Mouse (Mus musculus): ENCODE measurements around the gene Fkbp5. TPM values are rescaled to one million over a fixed set of nuclear protein-coding genes. Genes with fewer than 3 reads are reported as not detected.
A peak's percentile ranks its signal among the peaks of the same experiment; 100 is the strongest.

Gene Fkbp5
- polyA plus RNA-seq, 2 experiments: 3.6 to 7.3 TPM

DNA sequence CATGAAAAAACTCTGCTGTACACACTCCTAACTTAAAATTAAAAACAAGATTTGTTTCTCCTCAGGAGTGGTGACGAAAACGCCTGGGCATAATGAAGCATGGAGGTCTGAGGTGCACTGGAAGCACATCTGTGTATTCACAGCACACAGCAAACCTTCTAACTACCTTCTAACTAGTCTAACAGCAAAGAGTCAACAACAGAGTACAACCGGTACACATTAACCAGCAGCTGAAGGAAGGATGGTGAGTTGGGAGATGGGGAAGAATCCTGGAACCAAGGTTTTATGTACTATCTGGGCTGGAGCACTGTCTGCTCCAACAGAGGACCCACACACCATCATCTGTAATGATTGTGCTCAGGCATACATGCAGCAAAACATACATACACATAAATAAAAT is 65.4 kb downstream of the Fkbp5 start:
- Histone ChIP-seq H3K4me3 (ENCODE audit: insufficient read depth in 1 of 2, low read depth in 2 of 2, low read length in 2 of 2) (no peak overlapping the region), H3K4me2 (ENCODE audit: low read depth) (no peak overlapping the region), H3K27ac (no peak overlapping the region), H3K27me3 (ENCODE audit: control insufficient read depth, insufficient read depth, low read length) (no peaks in the 10 kb centered on the region), H3K36me3 (replicated peaks; ENCODE audit: control insufficient read depth, insufficient read depth, low read depth) (no peaks in the 10 kb centered on the region), H3K4me1 (replicated peaks; ENCODE audit: control insufficient read depth in 2 of 2, insufficient read depth in 2 of 2, low read length in 1 of 2) (peaks cover 0 to 6% of the 10 kb centered on the region in 2 experiments; a peak in 2 of 4 replicates), H3K9ac (replicated peaks) (no peak overlapping the region), H3K9me3 (ENCODE audit: control insufficient read depth, low read length) (no peaks in the 10 kb centered on the region)
- 68% methylated on average over 3 of the region's 3 CpGs for WGBS (ENCODE audit: insufficient replicate concordance)
- TF ChIP-seq EP300 (IDR thresholded peaks at IDR 0.05; ENCODE audit: low read depth) (no peak), CTCF (IDR thresholded peaks at IDR 0.05; ENCODE audit: low read depth) (no peak)
- DNase-seq (ENCODE audit: low read depth in 3 of 3, low spot score in 3 of 3) (no peak), ATAC-seq (ENCODE audit: insufficient read depth) (no peak)

DNA sequence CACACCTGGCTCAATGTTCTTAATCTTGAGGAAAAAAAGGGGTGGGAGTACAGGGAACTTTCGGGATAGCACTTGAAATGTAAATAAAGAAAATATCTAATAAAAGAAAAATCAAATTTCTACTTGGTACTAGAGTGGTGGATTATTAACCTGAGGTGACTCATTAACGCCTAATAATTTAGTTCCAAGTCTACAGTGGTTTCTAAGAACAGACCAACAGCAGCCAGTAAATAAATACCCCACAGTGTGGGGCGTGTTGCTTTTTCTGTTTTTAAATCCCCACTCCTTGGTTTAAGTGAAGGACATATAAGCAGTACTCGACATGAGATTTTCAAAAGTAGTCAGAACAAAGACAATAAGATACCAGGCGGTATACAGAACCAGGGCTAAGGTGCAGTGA is 65.8 kb downstream of the Fkbp5 start:
- Histone ChIP-seq H3K27me3 (ENCODE audit: control insufficient read depth, insufficient read depth, low read length) (no peaks in the 10 kb centered on the region), H3K27ac (no peak overlapping the region), H3K9ac (replicated peaks) (no peak overlapping the region), H3K4me3 (ENCODE audit: insufficient read depth in 1 of 2, low read depth in 2 of 2, low read length in 2 of 2) (no peak overlapping the region), H3K4me1 (replicated peaks; ENCODE audit: control insufficient read depth in 2 of 2, insufficient read depth in 2 of 2, low read length in 1 of 2) (peaks cover 0 to 9% of the 10 kb centered on the region in 2 experiments; a peak in 2 of 4 replicates), H3K4me2 (ENCODE audit: low read depth) (no peak overlapping the region), H3K36me3 (replicated peaks; ENCODE audit: control insufficient read depth, insufficient read depth, low read depth) (no peaks in the 10 kb centered on the region), H3K9me3 (ENCODE audit: control insufficient read depth, low read length) (no peaks in the 10 kb centered on the region)
- ATAC-seq (ENCODE audit: insufficient read depth): no peak
- TF ChIP-seq CTCF (IDR thresholded peaks at IDR 0.05; ENCODE audit: low read depth): no peak
- no peak for TF ChIP-seq EP300 (IDR thresholded peaks at IDR 0.05; ENCODE audit: low read depth)
- DNase-seq (ENCODE audit: low read depth in 3 of 3, low spot score in 3 of 3): no peak
- WGBS (ENCODE audit: insufficient replicate concordance): 60% methylated on average over 5 of the region's 5 CpGs

DNA sequence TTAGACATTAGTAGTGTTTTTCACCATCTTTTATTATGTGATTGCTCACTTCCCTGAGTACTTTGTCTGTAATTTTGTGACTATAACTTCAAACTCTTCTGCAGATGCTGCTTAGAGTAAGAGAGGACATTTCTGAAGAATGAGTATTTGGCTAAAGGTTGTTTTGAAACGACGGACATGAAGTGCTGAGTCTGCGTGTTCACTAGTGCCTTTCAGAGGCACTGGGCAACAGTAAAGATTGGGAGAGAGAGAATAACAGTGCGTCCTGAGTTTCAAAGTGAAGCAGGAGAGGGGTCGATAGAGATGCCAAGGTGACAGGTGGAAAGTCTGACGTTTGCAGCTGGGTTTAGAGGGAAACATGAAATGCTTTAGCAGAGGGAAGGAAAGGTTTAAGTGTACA is 69.1 kb downstream of the Fkbp5 start:
- H3K4me3 ChIP-seq (ENCODE audit: insufficient read depth in 1 of 2, low read depth in 2 of 2, low read length in 2 of 2): no peak overlapping the region
- ATAC-seq (ENCODE audit: insufficient read depth) (no peak), DNase-seq (ENCODE audit: low read depth in 3 of 3, low spot score in 3 of 3) (no peak)
- H3K4me1 ChIP-seq (replicated peaks; ENCODE audit: control insufficient read depth in 2 of 2, insufficient read depth in 2 of 2, low read length in 1 of 2): peaks cover 0 to 13% of the 10 kb centered on the region in 2 experiments; a peak in 2 of 4 replicates
- no peaks in the 10 kb centered on the region for H3K36me3 ChIP-seq (replicated peaks; ENCODE audit: control insufficient read depth, insufficient read depth, low read depth)
- no peaks in the 10 kb centered on the region for H3K9me3 ChIP-seq (ENCODE audit: control insufficient read depth, low read length)
- TF ChIP-seq CTCF (IDR thresholded peaks at IDR 0.05; ENCODE audit: low read depth) (no peak), EP300 (IDR thresholded peaks at IDR 0.05; ENCODE audit: low read depth) (no peak)
- no peak overlapping the region for H3K9ac ChIP-seq (replicated peaks)
- no peaks in the 10 kb centered on the region for H3K27me3 ChIP-seq (ENCODE audit: control insufficient read depth, insufficient read depth, low read length)
- H3K27ac ChIP-seq: no peak overlapping the region
- WGBS (ENCODE audit: insufficient replicate concordance): 64% methylated on average over 6 of the region's 6 CpGs
- no peak overlapping the region for H3K4me2 ChIP-seq (ENCODE audit: low read depth)

DNA sequence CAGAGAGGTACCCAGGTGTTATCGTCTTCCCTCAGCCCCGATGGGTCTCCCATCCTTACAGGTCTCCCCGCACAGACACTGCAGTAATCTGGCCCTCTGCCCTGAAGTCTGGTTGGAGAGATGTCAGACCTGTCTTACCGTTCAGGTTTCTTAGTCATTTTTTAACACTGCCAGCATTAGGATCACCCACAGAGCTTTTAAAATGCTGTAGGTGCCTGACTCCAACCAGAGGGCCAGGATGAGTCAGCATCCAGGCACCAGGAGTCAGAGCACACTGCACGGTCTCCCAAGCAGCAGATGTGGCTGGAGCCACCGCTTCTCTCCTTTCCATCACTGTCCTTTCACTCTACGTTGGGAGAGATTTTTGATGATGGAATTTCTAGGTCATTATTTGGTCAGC is 69.5 kb downstream of the Fkbp5 start:
- H3K4me1 ChIP-seq (replicated peaks; ENCODE audit: control insufficient read depth in 2 of 2, insufficient read depth in 2 of 2, low read length in 1 of 2): peaks cover 0 to 13% of the 10 kb centered on the region in 2 experiments; a peak in 2 of 4 replicates
- no peak overlapping the region for H3K4me3 ChIP-seq (ENCODE audit: insufficient read depth in 1 of 2, low read depth in 2 of 2, low read length in 2 of 2)
- H3K36me3 ChIP-seq (replicated peaks; ENCODE audit: control insufficient read depth, insufficient read depth, low read depth): no peaks in the 10 kb centered on the region
- ATAC-seq (ENCODE audit: insufficient read depth) (no peak), DNase-seq (ENCODE audit: low read depth in 3 of 3, low spot score in 3 of 3) (no peak)
- H3K9me3 ChIP-seq (ENCODE audit: control insufficient read depth, low read length): no peaks in the 10 kb centered on the region
- no peak overlapping the region for H3K9ac ChIP-seq (replicated peaks)
- TF ChIP-seq EP300 (IDR thresholded peaks at IDR 0.05; ENCODE audit: low read depth): no peak
- no peak for TF ChIP-seq CTCF (IDR thresholded peaks at IDR 0.05; ENCODE audit: low read depth)
- no peak overlapping the region for H3K4me2 ChIP-seq (ENCODE audit: low read depth)
- WGBS (ENCODE audit: insufficient replicate concordance): 59% methylated on average over 7 of the region's 7 CpGs
- no peak overlapping the region for H3K27ac ChIP-seq
- no peaks in the 10 kb centered on the region for H3K27me3 ChIP-seq (ENCODE audit: control insufficient read depth, insufficient read depth, low read length)

DNA sequence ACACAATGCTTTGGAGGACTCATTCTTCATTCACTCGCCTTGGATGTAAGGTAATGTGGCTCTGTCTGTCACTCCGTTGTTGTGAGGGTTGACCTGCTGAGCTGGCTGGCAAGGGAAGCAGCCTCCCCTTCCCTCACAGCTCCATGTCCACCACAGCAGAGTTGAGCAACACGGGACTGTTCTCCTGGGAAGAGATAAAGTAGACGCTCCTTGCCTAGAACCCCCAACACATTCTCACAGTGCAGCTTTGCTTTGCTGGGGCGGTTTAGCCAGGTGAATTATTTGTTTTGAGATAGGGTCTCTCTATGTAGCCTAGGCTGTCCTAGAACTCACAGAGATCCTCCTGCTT is 70.5 kb downstream of the Fkbp5 start:
- 50% methylated on average over 5 of the region's 5 CpGs for WGBS (ENCODE audit: insufficient replicate concordance)
- DNase-seq (ENCODE audit: low read depth in 3 of 3, low spot score in 3 of 3): no peak
- no peak overlapping the region for H3K9ac ChIP-seq (replicated peaks)
- H3K4me2 ChIP-seq (ENCODE audit: low read depth): peak overlapping the region; percentile 35
- H3K4me3 ChIP-seq (ENCODE audit: insufficient read depth in 1 of 2, low read depth in 2 of 2, low read length in 2 of 2): no peak overlapping the region
- H3K36me3 ChIP-seq (replicated peaks; ENCODE audit: control insufficient read depth, insufficient read depth, low read depth): no peaks in the 10 kb centered on the region
- TF ChIP-seq EP300 (IDR thresholded peaks at IDR 0.05; ENCODE audit: low read depth) (no peak), CTCF (IDR thresholded peaks at IDR 0.05; ENCODE audit: low read depth) (no peak)
- H3K27me3 ChIP-seq (ENCODE audit: control insufficient read depth, insufficient read depth, low read length): no peaks in the 10 kb centered on the region
- ATAC-seq (ENCODE audit: insufficient read depth): no peak
- peaks cover 0 to 13% of the 10 kb centered on the region in 2 experiments; a peak in 2 of 4 replicates for H3K4me1 ChIP-seq (replicated peaks; ENCODE audit: control insufficient read depth in 2 of 2, insufficient read depth in 2 of 2, low read length in 1 of 2)
- H3K9me3 ChIP-seq (ENCODE audit: control insufficient read depth, low read length): no peaks in the 10 kb centered on the region
- no peak overlapping the region for H3K27ac ChIP-seq
